Mouse (Mus musculus): ENCODE results near the gene Sf3b2. TPM values are rescaled to one million over a fixed set of nuclear protein-coding genes. Genes with fewer than 3 reads are reported as not detected.
A peak's percentile ranks its signal among the peaks of the same experiment; 100 is the strongest.

Gene Sf3b2
- polyA plus RNA-seq (2017; shearing (Covaris generic)) = 100 to 1,000 TPM; 299 to 359 TPM

DNA sequence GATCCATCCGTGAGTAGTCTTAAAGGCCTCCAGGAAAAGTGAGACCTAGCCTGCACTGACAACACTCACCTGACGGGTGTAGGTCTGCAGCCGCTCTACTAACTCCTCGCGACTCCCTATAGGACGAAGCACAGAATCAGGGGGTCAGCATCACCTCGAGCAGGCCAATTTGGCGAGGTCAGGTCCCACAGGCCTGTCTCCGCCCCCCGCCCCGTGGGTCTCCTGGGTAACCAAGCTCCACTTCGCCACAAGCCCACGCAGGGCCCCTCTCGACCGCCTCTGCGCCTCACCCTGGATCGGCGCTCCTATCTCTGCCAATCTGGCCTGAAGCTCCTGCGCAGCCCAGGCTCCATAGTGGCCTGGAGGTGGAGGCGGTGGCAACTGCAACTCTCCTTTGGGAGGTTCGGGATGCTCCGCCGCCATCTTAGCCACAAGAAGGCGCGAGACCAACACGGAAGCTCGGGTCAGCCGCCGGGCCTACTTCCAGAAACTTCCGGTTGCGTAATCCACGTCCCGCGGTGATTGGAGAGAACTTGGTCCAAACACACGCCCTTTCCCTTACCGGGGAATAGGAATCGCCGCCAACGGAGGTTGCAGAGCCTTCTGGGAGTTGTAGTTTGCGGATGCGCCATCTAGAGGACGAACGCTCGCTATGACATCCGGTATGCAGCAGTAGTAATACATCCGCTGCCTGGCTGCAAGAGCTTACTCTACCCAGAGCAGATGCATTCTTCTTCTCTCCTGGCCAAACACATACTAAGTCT is at the start of gene Sf3b2:
Gene Sf3b2, minus strand, starts transcription at position 484 of the 764 bp plus-strand sequence.
- peak; percentile 97 for ATAC-seq

DNA sequence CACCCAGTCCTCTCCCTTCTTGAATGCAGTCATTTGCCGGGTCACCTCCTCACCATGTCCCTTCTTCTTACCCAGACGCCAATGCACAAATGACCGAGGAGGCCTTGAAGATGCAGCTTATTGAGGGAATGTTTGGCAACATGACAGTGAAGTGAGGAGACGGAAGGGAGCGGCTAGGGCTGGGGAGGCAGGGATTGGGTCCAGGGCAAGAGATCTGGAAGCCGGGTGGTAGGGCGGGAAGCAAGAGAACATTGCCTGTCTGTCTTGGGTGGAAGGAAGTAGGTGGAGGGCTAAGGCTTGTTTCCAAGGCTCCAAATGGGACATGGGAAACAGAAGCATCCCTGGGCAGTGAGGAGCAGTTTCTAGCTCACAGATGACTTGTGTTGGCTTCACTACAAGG is 46.1 kb upstream of the Sf3b2 start:
- ATAC-seq = no peak

DNA sequence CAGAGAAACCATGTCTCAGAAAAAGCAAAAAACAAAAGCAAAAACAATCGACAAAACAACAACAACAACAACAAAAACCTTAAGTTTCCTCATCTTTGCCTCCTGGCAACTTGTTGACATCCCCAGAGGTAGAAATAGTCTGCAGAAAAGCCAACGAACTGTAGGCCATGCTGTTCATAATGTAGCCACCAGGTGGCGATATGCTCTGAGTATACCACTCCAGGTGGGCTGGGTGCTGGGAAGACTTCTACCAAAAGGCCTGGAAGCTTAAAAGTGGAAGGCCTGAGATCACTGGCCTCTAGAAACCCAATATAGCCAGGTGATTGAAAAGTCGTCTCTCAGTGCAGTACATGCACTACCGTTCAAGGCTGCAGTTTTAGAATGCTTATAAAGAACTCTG is 42.7 kb upstream of the Sf3b2 start:
- ATAC-seq = no peak

GRCm38 (mm10) chr19:5335441-5335840 is 40.2 kb upstream of the Sf3b2 start, which contains the start of gene Catsper1:
Gene Catsper1 (plus strand): TSS chr19:5335741.
- ATAC-seq = no peak

- no peak for ATAC-seq
Observed at GRCm38 (mm10) chr19:5334741-5335140, 39.5 kb upstream of the Sf3b2 start.

GRCm38 (mm10) chr19:5327970-5328369 is 32.7 kb upstream of the Sf3b2 start:
- no peak for ATAC-seq

GRCm38 (mm10) chr19:5323801-5324200 is 28.5 kb upstream of the Sf3b2 start:
- peak; percentile 19 for ATAC-seq

GRCm38 (mm10) chr19:5313189-5313588 is 17.9 kb upstream of the Sf3b2 start:
- ATAC-seq = no peak

DNA sequence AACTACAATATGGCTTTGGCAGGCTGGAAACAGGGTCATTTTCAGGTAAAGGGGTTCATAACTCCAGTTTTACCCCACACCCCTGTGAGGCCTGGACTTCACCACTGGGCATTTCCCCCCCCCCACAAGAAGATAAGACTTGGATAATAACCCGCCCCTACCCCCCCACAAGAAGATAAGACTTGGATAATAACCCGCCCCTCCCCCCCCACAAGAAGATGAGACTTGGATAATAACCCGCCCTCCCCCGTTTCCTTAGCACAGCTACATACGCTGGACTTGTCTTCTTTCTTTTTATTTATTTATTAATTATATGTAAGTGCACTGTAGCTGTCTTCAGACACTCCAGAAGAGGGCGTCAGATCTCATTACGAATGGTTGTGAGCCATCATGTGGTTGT is 13.8 kb upstream of the Sf3b2 start:
- ATAC-seq = no peak

GRCm38 (mm10) chr19:5306968-5307734 is 11.9 kb upstream of the Sf3b2 start:
- ATAC-seq = no peak

- no peak for ATAC-seq
Observed at GRCm38 (mm10) chr19:5306279-5306678, 11.0 kb upstream of the Sf3b2 start.

DNA sequence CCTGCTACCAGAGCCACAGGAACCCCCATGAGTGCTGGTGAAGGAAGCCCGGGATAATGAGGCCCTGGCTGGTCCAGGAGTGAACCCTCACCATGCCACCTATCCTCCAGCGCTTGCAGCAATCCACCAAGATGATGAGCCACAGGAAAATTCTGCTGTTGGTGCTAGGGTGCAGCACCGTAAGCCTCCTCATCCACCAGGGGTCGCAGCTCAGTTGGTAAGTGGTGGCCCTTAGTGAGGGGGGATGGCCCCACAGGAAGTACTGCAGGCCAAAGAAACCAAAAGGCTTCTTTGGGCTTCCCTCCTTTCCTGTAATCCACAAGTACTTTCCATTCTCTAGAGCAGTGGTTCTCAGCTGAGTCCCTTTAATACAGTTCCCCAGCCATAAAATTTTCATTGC is 7.2 kb upstream of the Sf3b2 start:
- peak; percentile 65 for ATAC-seq

GRCm38 (mm10) chr19:5300588-5300987 is 5.3 kb upstream of the Sf3b2 start:
- no peak for ATAC-seq

- ATAC-seq = no peak
Observed at GRCm38 (mm10) chr19:5297903-5298800, 2.9 kb upstream of the Sf3b2 start, which contains the start of gene Gal3st3. Gene Gal3st3 (plus strand): TSS chr19:5298331.

DNA sequence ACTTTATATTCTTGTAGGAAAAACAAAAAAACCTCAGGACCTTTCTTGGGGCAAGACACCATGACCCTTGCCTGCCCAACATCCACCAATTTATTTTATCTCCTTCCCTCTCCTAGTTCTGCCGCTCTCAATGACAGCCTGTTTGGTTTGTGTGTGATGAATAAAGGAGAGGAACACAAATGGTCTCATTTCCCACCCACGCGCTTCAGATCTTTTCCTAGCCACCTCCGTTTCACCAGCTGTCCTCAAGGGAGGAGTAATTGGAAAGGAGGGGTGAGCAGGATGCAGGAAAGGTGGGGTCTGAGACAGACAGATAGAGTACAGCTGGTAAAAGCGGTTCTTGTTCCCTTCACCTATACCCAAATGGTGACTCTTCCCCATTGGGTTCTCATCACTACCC is 1.4 kb upstream of the Sf3b2 start:
- ATAC-seq = no peak

DNA sequence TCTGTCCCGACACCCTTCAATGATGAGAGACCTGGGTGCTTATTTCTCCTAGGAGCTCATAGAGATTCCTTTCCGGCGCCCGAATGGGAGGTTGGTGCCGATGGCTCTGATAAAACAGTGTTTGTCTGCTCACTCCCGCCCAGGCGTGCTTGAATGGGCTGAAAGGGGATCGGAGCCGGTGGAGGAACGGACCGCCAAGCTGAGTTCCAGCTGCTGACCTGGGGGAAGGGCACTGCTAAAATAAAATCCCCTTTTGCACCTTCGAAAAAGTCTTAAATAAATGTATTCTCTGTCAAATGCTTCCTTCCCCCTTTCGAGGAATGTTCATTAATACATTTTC is 451 bp upstream of the Sf3b2 start:
- ATAC-seq = peak; percentile 3

DNA sequence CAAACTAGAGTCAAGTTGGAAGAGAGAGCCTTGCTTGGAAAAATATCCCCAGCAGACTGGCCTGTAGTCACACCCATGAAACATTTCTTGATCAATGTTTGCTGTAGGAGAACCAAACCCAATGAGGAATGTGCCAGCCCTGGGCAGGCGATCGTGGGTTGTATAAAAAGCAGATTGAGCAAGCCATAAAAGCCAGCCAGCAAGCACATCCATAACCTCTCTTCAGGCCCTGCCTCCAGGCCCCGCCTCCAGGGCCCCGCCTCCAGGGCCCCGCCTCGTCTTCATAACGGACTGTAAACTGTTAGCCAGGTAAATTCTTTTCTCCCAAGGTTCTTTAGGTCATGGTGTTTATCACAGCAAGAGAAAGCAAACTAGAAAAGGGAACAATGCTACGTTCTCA is 16.9 kb downstream of the Sf3b2 start:
- ATAC-seq = no peak

- ATAC-seq = no peak
Observed at GRCm38 (mm10) chr19:5277140-5277539, 18.1 kb downstream of the Sf3b2 start.

- no peak for ATAC-seq
Observed at GRCm38 (mm10) chr19:5276531-5276930, 18.7 kb downstream of the Sf3b2 start.

DNA sequence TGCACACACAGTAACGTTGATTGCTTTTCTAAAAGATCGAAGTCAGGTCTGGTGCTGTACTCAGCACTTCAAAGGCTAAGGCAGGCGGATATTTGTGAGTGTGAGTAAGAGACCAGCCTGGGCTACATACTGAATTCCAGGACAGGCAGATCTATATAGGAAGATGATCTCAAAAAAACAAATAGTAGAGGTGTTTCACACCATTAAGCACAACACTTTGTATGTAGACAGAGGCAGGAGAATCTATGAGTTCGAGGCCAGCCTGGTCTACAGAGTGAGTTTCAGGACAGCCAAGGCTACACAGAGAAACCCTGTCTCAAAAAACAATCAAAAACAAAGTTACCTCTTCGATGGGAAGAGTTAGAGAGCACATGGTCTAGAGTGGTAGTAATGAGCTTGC is 19.5 kb downstream of the Sf3b2 start:
- no peak for ATAC-seq

- no peak for ATAC-seq
Observed at GRCm38 (mm10) chr19:5274641-5275040, 20.6 kb downstream of the Sf3b2 start.

GRCm38 (mm10) chr19:5273916-5274315 is 21.3 kb downstream of the Sf3b2 start:
- no peak for ATAC-seq

All from activated CD4-positive, CD25-positive, alpha-beta regulatory T cell, adult 4 months (primary cell).